8 mouse cellular contexts compared by ENCODE assay signal in genomic region chr11:70227126-70227525, GRCm38 (mm10). TPM values are rescaled to one million over a fixed set of nuclear protein-coding genes. Genes with fewer than 3 reads are reported as not detected.
DNase-seq lines count a peak whose midpoint lies in the region; ATAC-seq and TF ChIP-seq lines count a peak whose summit lies in the region.

No protein-coding gene starts in this region.

- no peak for TF ChIP-seq CTCF in gastrocnemius, adult 2 months (IDR thresholded peaks at IDR 0.05)
- TF ChIP-seq CTCF in E14TG2a.4 (conservative IDR thresholded peaks at IDR 0.05; ENCODE audit: low read length): no peak
- no peak for TF ChIP-seq CTCF in forebrain, postnatal 0 days (IDR thresholded peaks at IDR 0.05; ENCODE audit: low read depth)

- H3K4me1 ChIP-seq in E14TG2a.4 (replicated peaks; ENCODE audit: low read depth, low read length): peaks cover 88% of the 10 kb centered on the region
- peaks cover 6% of the 10 kb centered on the region for H3K4me1 ChIP-seq in forebrain, postnatal 0 days (ENCODE audit: insufficient read depth)
- H3K4me1 ChIP-seq in liver, embryonic 13.5 days (replicated peaks): peaks cover 90% of the 10 kb centered on the region

- DNase-seq in gastrocnemius, adult 2 months: no peak
- no peak for DNase-seq in gastrocnemius, postnatal 36 days
- peak; percentile 76 for DNase-seq in forebrain, postnatal 0 days
- no peak for DNase-seq in liver, embryonic 13.5 days
- no peak for DNase-seq in gastrocnemius, postnatal 14 days
- DNase-seq in layer of hippocampus, adult 9-11 months: no peak

- intact Hi-C loops in gastrocnemius, adult 2 months (cut with DNase I): no loop called here
- intact Hi-C loops in gastrocnemius, postnatal 36 days (cut with DNase I): no loop called here
- intact Hi-C loops in gastrocnemius, postnatal 14 days (cut with DNase I; ENCODE audit: low total_unique reads): no loop called here

- H3K4me3 ChIP-seq in gastrocnemius, adult 2 months: peak overlapping the region; percentile 73
- peak overlapping the region; percentile 66 for H3K4me3 ChIP-seq in E14TG2a.4 (replicated peaks; ENCODE audit: low read length)
- peak overlapping the region; percentile 26 for H3K4me3 ChIP-seq in forebrain, postnatal 0 days (ENCODE audit: low read depth, low read length)
- H3K4me3 ChIP-seq in liver, embryonic 13.5 days (replicated peaks): peak overlapping the region; percentile 33

- WGBS in forebrain, postnatal 0 days: 23% methylated on average over 5 of the region's 5 CpGs
- 41% methylated on average over 5 of the region's 5 CpGs for WGBS in liver, embryonic 13.5 days (ENCODE audit: insufficient replicate concordance)

- H3K9me3 ChIP-seq in E14TG2a.4 (ENCODE audit: low read length): no peaks in the 10 kb centered on the region
- no peaks in the 10 kb centered on the region for H3K9me3 ChIP-seq in forebrain, postnatal 0 days (ENCODE audit: low read length)
- H3K9me3 ChIP-seq in liver, embryonic 13.5 days (replicated peaks): no peaks in the 10 kb centered on the region

- peak overlapping the region; percentile 58 for H3K4me2 ChIP-seq in forebrain, postnatal 0 days (ENCODE audit: low read depth)
- peak overlapping the region; percentile 75 for H3K4me2 ChIP-seq in liver, embryonic 13.5 days

- H3K9ac ChIP-seq in forebrain, postnatal 0 days: peak overlapping the region; percentile 52
- peak overlapping the region; percentile 42; the same call in 1 of the 2 replicates for H3K9ac ChIP-seq in liver, embryonic 13.5 days

- ATAC-seq in forebrain, postnatal 0 days: peak; percentile 59; the same call in 1 of the 2 replicates
- no peak for ATAC-seq in liver, embryonic 13.5 days (ENCODE audit: low read depth)
- no peak for ATAC-seq in activated CD4-positive, CD25-positive, alpha-beta regulatory T cell, adult 4 months

- peaks cover 25% of the 10 kb centered on the region for H3K36me3 ChIP-seq in E14TG2a.4 (ENCODE audit: insufficient read depth, low read length)
- no peaks in the 10 kb centered on the region for H3K36me3 ChIP-seq in forebrain, postnatal 0 days (ENCODE audit: insufficient read depth)
- H3K36me3 ChIP-seq in liver, embryonic 13.5 days: no peaks in the 10 kb centered on the region

- peak overlapping the region; percentile 92 for H3K27ac ChIP-seq in gastrocnemius, adult 2 months
- 0 out of 2 replicates have a peak overlapping the region, but pooled peaks have one; percentile 64 for H3K27ac ChIP-seq in forebrain, postnatal 0 days (ENCODE audit: low read depth, low read length)
- H3K27ac ChIP-seq in liver, embryonic 13.5 days: peak overlapping the region; percentile 41; the same call in 1 of the 2 replicates

- H3K27me3 ChIP-seq in E14TG2a.4 (ENCODE audit: insufficient read depth, low read length): peaks cover 73% of the 10 kb centered on the region
- H3K27me3 ChIP-seq in forebrain, postnatal 0 days (ENCODE audit: insufficient read depth, low read length): peaks cover 24% of the 10 kb centered on the region
- H3K27me3 ChIP-seq in liver, embryonic 13.5 days: peaks cover 53% of the 10 kb centered on the region

RNA-seq across cellular contexts. Expression of gene Bcl6b, which starts 2.5 kb away (rescaled TPM):
- total RNA-seq in gastrocnemius, adult 2 months (2021): 1 to 10 TPM; 1.4 to 2.6 TPM
- total RNA-seq in gastrocnemius, postnatal 36 days (2021): 1 to 10 TPM; 3.7 to 6.5 TPM
- 4.2 TPM in 2 replicates for total RNA-seq in forebrain, postnatal 0 days (2014; rRNA removed)
- 3.8 and 5.3 TPM in 2 replicates for polyA plus RNA-seq in forebrain, postnatal 0 days (2015; fragmentation: Nextera tagmentation; extraction: Ambion mirVana)
- polyA plus RNA-seq in liver, embryonic 13.5 days (2015; fragmentation: Nextera tagmentation; extraction: Ambion mirVana): 1.6 and 1.8 TPM in 2 replicates
- 10 to 100 TPM; 12.4 to 13.7 TPM for total RNA-seq in gastrocnemius, postnatal 14 days (2021)
- under 1 TPM; 0.23 to 0.36 TPM for polyA plus RNA-seq in activated CD4-positive, CD25-positive, alpha-beta regulatory T cell, adult 4 months (2017; shearing (Covaris generic))

RNA-seq across cellular contexts. Expression of gene Slc16a13, which starts 6.3 kb away (rescaled TPM):
- under 1 TPM; 0.28 to 0.67 TPM for total RNA-seq in gastrocnemius, adult 2 months (2021)
- under 1 TPM; 0.74 to 0.94 TPM for total RNA-seq in gastrocnemius, postnatal 36 days (2021)
- total RNA-seq in forebrain, postnatal 0 days (2014; rRNA removed): 9.8 and 10.9 TPM in 2 replicates
- polyA plus RNA-seq in forebrain, postnatal 0 days (2015; fragmentation: Nextera tagmentation; extraction: Ambion mirVana): 8.2 and 9.6 TPM in 2 replicates
- 4.8 and 7.5 TPM in 2 replicates for polyA plus RNA-seq in liver, embryonic 13.5 days (2015; fragmentation: Nextera tagmentation; extraction: Ambion mirVana)
- 1 to 10 TPM in 1 of 2 experiments, under 1 TPM in 1; 0.53 to 1.5 TPM for total RNA-seq in gastrocnemius, postnatal 14 days (2021)
- polyA plus RNA-seq in activated CD4-positive, CD25-positive, alpha-beta regulatory T cell, adult 4 months (2017; shearing (Covaris generic)): 1 to 10 TPM; 2.6 to 4.1 TPM

RNA-seq across cellular contexts. Expression of gene 0610010K14Rik, which starts 10.6 kb away (rescaled TPM):
- total RNA-seq in gastrocnemius, adult 2 months (2021): 10 to 100 TPM; 33.4 to 37.0 TPM
- total RNA-seq in gastrocnemius, postnatal 36 days (2021): 10 to 100 TPM; 29.3 to 31.9 TPM
- 48.7 and 54.1 TPM in 2 replicates for total RNA-seq in forebrain, postnatal 0 days (2014; rRNA removed)
- polyA plus RNA-seq in forebrain, postnatal 0 days (2015; fragmentation: Nextera tagmentation; extraction: Ambion mirVana): 161 and 207 TPM in 2 replicates
- 82.5 and 85.7 TPM in 2 replicates for polyA plus RNA-seq in liver, embryonic 13.5 days (2015; fragmentation: Nextera tagmentation; extraction: Ambion mirVana)
- 10 to 100 TPM; 29.7 to 37.4 TPM for total RNA-seq in gastrocnemius, postnatal 14 days (2021)
- 100 to 1,000 TPM; 124 to 159 TPM for polyA plus RNA-seq in activated CD4-positive, CD25-positive, alpha-beta regulatory T cell, adult 4 months (2017; shearing (Covaris generic))

RNA-seq across cellular contexts. Expression of gene Gm21988, which starts 12.5 kb away (rescaled TPM):
- 1 to 10 TPM; 3.7 to 4.4 TPM for total RNA-seq in gastrocnemius, adult 2 months (2021)
- 1 to 10 TPM; 1.3 to 2.4 TPM for total RNA-seq in gastrocnemius, postnatal 36 days (2021)
- total RNA-seq in forebrain, postnatal 0 days (2014; rRNA removed): 4.9 and 7.4 TPM in 2 replicates
- 16.6 and 19.4 TPM in 2 replicates for polyA plus RNA-seq in forebrain, postnatal 0 days (2015; fragmentation: Nextera tagmentation; extraction: Ambion mirVana)
- 6.5 and 7.1 TPM in 2 replicates for polyA plus RNA-seq in liver, embryonic 13.5 days (2015; fragmentation: Nextera tagmentation; extraction: Ambion mirVana)
- total RNA-seq in gastrocnemius, postnatal 14 days (2021): 1 to 10 TPM; 2.6 to 2.7 TPM
- 1 to 10 TPM; 5.2 to 7.6 TPM for polyA plus RNA-seq in activated CD4-positive, CD25-positive, alpha-beta regulatory T cell, adult 4 months (2017; shearing (Covaris generic))

RNA-seq across cellular contexts. Expression of gene Rnasek, which starts 12.5 kb away (rescaled TPM):
- total RNA-seq in gastrocnemius, adult 2 months (2021): 100 to 1,000 TPM; 109 to 117 TPM
- total RNA-seq in gastrocnemius, postnatal 36 days (2021): 100 to 1,000 TPM in 1 of 2 experiments, 10 to 100 TPM in 1; 94.6 to 110 TPM
- 24.6 and 48.0 TPM in 2 replicates for total RNA-seq in forebrain, postnatal 0 days (2014; rRNA removed)
- 520 and 544 TPM in 2 replicates for polyA plus RNA-seq in forebrain, postnatal 0 days (2015; fragmentation: Nextera tagmentation; extraction: Ambion mirVana)
- 155 and 175 TPM in 2 replicates for polyA plus RNA-seq in liver, embryonic 13.5 days (2015; fragmentation: Nextera tagmentation; extraction: Ambion mirVana)
- 10 to 100 TPM; 96.0 to 96.9 TPM for total RNA-seq in gastrocnemius, postnatal 14 days (2021)
- polyA plus RNA-seq in activated CD4-positive, CD25-positive, alpha-beta regulatory T cell, adult 4 months (2017; shearing (Covaris generic)): 100 to 1,000 TPM; 228 to 245 TPM

Comparison
In these comparisons a context has a peak if more than half of its experiments do, and no peak if none do; other contexts are left out.
1. H3K27ac ChIP-seq: peak in every context shown above with its lines; median percentile 92 in gastrocnemius, adult 2 months; 64 in forebrain, postnatal 0 days; 41 in liver, embryonic 13.5 days.